Mouse (Mus musculus) midbrain, embryonic 14.5 days (tissue): ENCODE measurements around the gene H2-DMa. TPM values are rescaled to one million over a fixed set of nuclear protein-coding genes. Genes with fewer than 3 reads are reported as not detected.

Experiments used
- ATAC-seq: fragments of 200-750 bp; cut with Nextera tagmentation; 2 replicates; pipeline ENCODE4 v1.8.0; 2017; ENCODE audit warnings: moderate number of reproducible peaks, moderate library complexity; ENCODE audit not compliant: low FRiP score, low TSS enrichment
- DNase-seq: peaks from one replicate; pipeline ENCODE4 v3.0.0-alpha.2; 2015
- H3K27ac ChIP-seq: fragments of 300-500 bp; sonication (generic); replicated peaks from 2 replicates; pipeline ENCODE4 v1.5.1; 2014; ENCODE audit warnings: mild to moderate bottlenecking, low read depth, low read length, moderate library complexity
- H3K27me3 ChIP-seq: fragments of 300-500 bp; sonication (generic); 2 replicates; pipeline ENCODE4 v1.6.1; 2014; ENCODE audit warnings: low read length, control low read depth, mixed read lengths; ENCODE audit not compliant: control insufficient read depth, insufficient read depth
- H3K36me3 ChIP-seq: fragments of 300-500 bp; sonication (generic); 2 replicates; pipeline ENCODE4 v1.6.1; 2014; ENCODE audit warnings: low read length, control low read depth; ENCODE audit not compliant: control insufficient read depth, insufficient read depth
- H3K4me1 ChIP-seq: fragments of 300-500 bp; sonication (generic); 2 replicates; pipeline ENCODE4 v1.6.1; 2014; ENCODE audit warnings: mild to moderate bottlenecking, antibody characterized with exemption, low read length, control low read depth; ENCODE audit not compliant: control insufficient read depth, insufficient read depth
- H3K4me2 ChIP-seq: fragments of 300-500 bp; sonication (generic); 2 replicates; pipeline ENCODE4 v1.6.1; 2014; ENCODE audit warnings: mild to moderate bottlenecking, low read length, moderate library complexity
- H3K4me3 ChIP-seq: fragments of 300-500 bp; sonication (generic); replicated peaks from 2 replicates; pipeline ENCODE4 v1.5.1; 2014; ENCODE audit warnings: low read depth, low read length
- H3K9ac ChIP-seq: fragments of 300-500 bp; sonication (generic); replicated peaks from 2 replicates; pipeline ENCODE4 v1.6.1; 2014; ENCODE audit warnings: mild to moderate bottlenecking, low read length, moderate library complexity
- H3K9me3 ChIP-seq: fragments of 300-500 bp; sonication (generic); 2 replicates; pipeline ENCODE4 v1.6.1; 2016; ENCODE audit warnings: low read length, control low read depth, mixed read lengths; ENCODE audit not compliant: control insufficient read depth
- WGBS: fragments of 180-500 bp; shearing (Covaris S2); extraction: QIAGEN DNeasy Blood & Tissue Kit; methylation state at CpG from one replicate; pipeline ENCODE4 v1.1.7; 2014; 5-methylcytosine and 5-hydroxymethylcytosine counted together
- polyA plus RNA-seq: library from polyadenylated mRNA; unstranded; fragments of >200 nt; fragmentation: Nextera tagmentation; extraction: Ambion mirVana; gene quantifications from 2 replicates; pipeline ENCODE4 v1.2.1, GENCODE M21; 2014

The H2-DMa gene
- polyA plus RNA-seq, 1 experiment from 2014 or later: 16.7 TPM

GRCm38 (mm10) chr17:34185526-34185925 is 66.2 kb downstream of the H2-DMa start:
- peaks cover 9% of the 10 kb centered on the region; the same call in 1 of the 2 replicates for H3K4me1 ChIP-seq
- no peak overlapping the region for H3K9ac ChIP-seq
- no peaks in the 10 kb centered on the region for H3K9me3 ChIP-seq
- 94% methylated on average over 9 of the region's 9 CpGs for WGBS
- DNase-seq (no peak), ATAC-seq (no peak)
- no peak overlapping the region for H3K27ac ChIP-seq
- H3K4me2 ChIP-seq: no peak overlapping the region
- H3K27me3 ChIP-seq: peaks cover 36% of the 10 kb centered on the region
- H3K4me3 ChIP-seq: no peak overlapping the region
- H3K36me3 ChIP-seq: no peaks in the 10 kb centered on the region

GRCm38 (mm10) chr17:34186885-34187260 is 67.5 kb downstream of the H2-DMa start:
- Histone ChIP-seq H3K27me3 (peaks cover 36% of the 10 kb centered on the region), H3K36me3 (no peaks in the 10 kb centered on the region), H3K9me3 (no peaks in the 10 kb centered on the region), H3K4me2 (peak overlapping the region; percentile 74), H3K27ac (no peak overlapping the region), H3K4me3 (peak overlapping the region; percentile 40), H3K9ac (peak overlapping the region; percentile 39; the same call in 1 of the 2 replicates), H3K4me1 (peaks cover 9% of the 10 kb centered on the region; the same call in 1 of the 2 replicates)
- 3% methylated on average over 14 of the region's 14 CpGs for WGBS
- DNase-seq (no peak), ATAC-seq (no peak)

- peak; percentile 86 for ATAC-seq
Measured at GRCm38 (mm10) chr17:34187261-34187916, 68.0 kb downstream of the H2-DMa start, which contains the start of the genes Tap1 and Psmb9. Tap1 (plus strand) TSS chr17:34187553. Psmb9 (minus strand) TSS chr17:34187764.

GRCm38 (mm10) chr17:34188010-34188409 is 68.7 kb downstream of the H2-DMa start:
- Histone ChIP-seq H3K9ac (peak overlapping the region; percentile 39), H3K27me3 (peaks cover 45% of the 10 kb centered on the region), H3K36me3 (no peaks in the 10 kb centered on the region), H3K4me3 (peak overlapping the region; percentile 40), H3K4me2 (peak overlapping the region; percentile 74), H3K9me3 (no peaks in the 10 kb centered on the region), H3K27ac (no peak overlapping the region), H3K4me1 (peaks cover 9% of the 10 kb centered on the region; the same call in 1 of the 2 replicates)
- DNase-seq: no peak
- ATAC-seq: no peak
- 2% methylated on average over 20 of the region's 20 CpGs for WGBS

More at GRCm38 (mm10) chr17:34187261-34187916, 68.0 kb downstream of the H2-DMa start, which contains the start of the genes Tap1 and Psmb9:
- under 1% methylated on average over 46 of the region's 46 CpGs for WGBS
- no peak within 1 kb of the TSS for H3K27ac ChIP-seq
- peak within 1 kb of the TSS; percentile 39 for H3K9ac ChIP-seq
- H3K4me2 ChIP-seq: peak within 1 kb of the TSS; percentile 74
- no peaks in the 10 kb centered on the region for H3K9me3 ChIP-seq
- H3K27me3 ChIP-seq: peaks cover 39% of the 10 kb centered on the region
- peak; percentile 91 for DNase-seq
- H3K4me1 ChIP-seq: peaks cover 9% of the 10 kb centered on the region; the same call in 1 of the 2 replicates
- H3K4me3 ChIP-seq: peak within 1 kb of the TSS; percentile 40
- no peaks in the 10 kb centered on the region for H3K36me3 ChIP-seq

Other genes with a start within 250 kb of the H2-DMa start
- not detected in 2 replicates for gene Gm7029, start 245.7 kb upstream of the H2-DMa start, polyA plus RNA-seq
- gene Kifc1, start 228.9 kb upstream of the H2-DMa start, polyA plus RNA-seq: 2.2 and 2.5 TPM in 2 replicates
- gene Platr17, start 214.4 kb upstream of the H2-DMa start, polyA plus RNA-seq: 1.1 TPM in 1 of 2 replicates, not detected in the other
- 40.7 and 44.6 TPM in 2 replicates for gene Daxx, start 210.1 kb upstream of the H2-DMa start, polyA plus RNA-seq
- 18.3 and 20.6 TPM in 2 replicates for gene Tapbp, start 203.6 kb upstream of the H2-DMa start, polyA plus RNA-seq
- gene Zbtb22, start 203.6 kb upstream of the H2-DMa start, polyA plus RNA-seq: 12.1 and 13.1 TPM in 2 replicates
- 47.2 and 50.3 TPM in 2 replicates for gene Rgl2, start 190.0 kb upstream of the H2-DMa start, polyA plus RNA-seq
- gene Pfdn6, start 179.2 kb upstream of the H2-DMa start, polyA plus RNA-seq: 167 and 188 TPM in 2 replicates
- 15.5 and 16.9 TPM in 2 replicates for gene Wdr46, start 178.9 kb upstream of the H2-DMa start, polyA plus RNA-seq
- gene B3galt4, start 168.1 kb upstream of the H2-DMa start, polyA plus RNA-seq: 8.0 and 10.1 TPM in 2 replicates
- 50.6 and 63.2 TPM in 2 replicates for gene Vps52, start 163.7 kb upstream of the H2-DMa start, polyA plus RNA-seq
- gene Rps18, start 163.5 kb upstream of the H2-DMa start, polyA plus RNA-seq: 872 and 980 TPM in 2 replicates
- 10.5 and 15.5 TPM in 2 replicates for gene H2-K1, start 119.2 kb upstream of the H2-DMa start, polyA plus RNA-seq
- gene Ring1, start 94.9 kb upstream of the H2-DMa start, polyA plus RNA-seq: 9.1 and 18.5 TPM in 2 replicates
- 56.1 and 75.0 TPM in 2 replicates for gene H2-Ke6, start 91.5 kb upstream of the H2-DMa start, polyA plus RNA-seq
- gene Slc39a7, start 87.9 kb upstream of the H2-DMa start, polyA plus RNA-seq: 95.7 and 97.0 TPM in 2 replicates
- gene Rxrb, start 87.7 kb upstream of the H2-DMa start, polyA plus RNA-seq: 33.3 and 33.4 TPM in 2 replicates
- gene Col11a2, start 80.1 kb upstream of the H2-DMa start, polyA plus RNA-seq: 2.4 and 2.9 TPM in 2 replicates
- not detected in 2 replicates for gene H2-Oa, start 27.2 kb upstream of the H2-DMa start, polyA plus RNA-seq
- gene Brd2, start 3.1 kb downstream of the H2-DMa start, polyA plus RNA-seq: 160 and 171 TPM in 2 replicates
- gene H2-DMb2, start 23.8 kb downstream of the H2-DMa start, polyA plus RNA-seq: 0.15 and 0.18 TPM in 2 replicates
- 0.38 and 0.91 TPM in 2 replicates for gene H2-DMb1, start 33.5 kb downstream of the H2-DMa start, polyA plus RNA-seq
- 1.1 and 2.9 TPM in 2 replicates for gene Tap1, start 68.0 kb downstream of the H2-DMa start, polyA plus RNA-seq
- 1.0 and 2.2 TPM in 2 replicates for gene Psmb9, start 68.2 kb downstream of the H2-DMa start, polyA plus RNA-seq
- 1.1 and 5.1 TPM in 2 replicates for gene Psmb8, start 78.2 kb downstream of the H2-DMa start, polyA plus RNA-seq
- gene Tap2, start 84.0 kb downstream of the H2-DMa start, polyA plus RNA-seq: 0.77 and 1.6 TPM in 2 replicates
- gene H2-Ob, start 119.4 kb downstream of the H2-DMa start, polyA plus RNA-seq: not detected in 2 replicates
- gene H2-Ab1, start 138.1 kb downstream of the H2-DMa start, polyA plus RNA-seq: 1.1 and 2.0 TPM in 2 replicates
- gene H2-Aa, start 168.3 kb downstream of the H2-DMa start, polyA plus RNA-seq: 0.83 TPM in 1 of 2 replicates, not detected in the other
- gene H2-Eb1, start 186.3 kb downstream of the H2-DMa start, polyA plus RNA-seq: 2.4 and 2.7 TPM in 2 replicates
- gene H2-Eb2, start 206.1 kb downstream of the H2-DMa start, polyA plus RNA-seq: 0.16 TPM in 1 of 2 replicates, not detected in the other
- gene Btnl2, start 235.3 kb downstream of the H2-DMa start, polyA plus RNA-seq: not detected in 2 replicates